14 mouse cellular contexts compared by ENCODE assay signal in the genomic region with DNA sequence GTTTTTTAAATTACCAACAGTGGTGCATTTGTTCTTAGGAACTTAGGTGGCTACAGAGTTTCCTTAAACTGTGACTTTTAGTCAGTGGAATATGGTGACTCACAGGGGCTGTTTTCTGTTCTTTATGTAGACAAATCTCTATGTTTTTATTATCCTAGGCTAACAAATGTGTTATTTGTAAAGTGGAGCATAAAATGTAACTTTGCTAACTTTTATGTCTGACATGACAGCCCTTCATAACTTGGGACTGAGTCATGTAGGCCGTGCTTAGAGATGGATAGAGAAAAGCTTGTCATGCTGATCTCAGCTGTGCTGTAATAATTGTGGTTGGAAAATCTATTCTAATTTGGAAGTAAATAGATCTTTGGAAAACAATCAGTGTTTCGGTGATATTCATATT. TPM values are rescaled to one million over a fixed set of nuclear protein-coding genes. Genes with fewer than 3 reads are reported as not detected.
"Had no signal": no experiment of that assay in that cellular context is flagged by ENCODE, and none has a peak within 500 bp of the region (broad histone marks: within the 10 kb centered on the region; RNA-seq: fewer than 3 reads in every experiment).

No protein-coding gene starts in this region.

- H3K4me3 ChIP-seq: midbrain, embryonic 10.5 days; midbrain, embryonic 13.5 days; neural tube, embryonic 12.5 days had no signal

- H3K27me3 ChIP-seq: midbrain, embryonic 13.5 days; neural tube, embryonic 12.5 days had no signal

- H3K9me3 ChIP-seq: midbrain, embryonic 10.5 days; midbrain, embryonic 13.5 days; neural tube, embryonic 12.5 days had no signal

- H3K4me2 ChIP-seq: lung, embryonic 14.5 days; midbrain, embryonic 13.5 days; neural tube, embryonic 12.5 days had no signal

- H3K9ac ChIP-seq: liver, embryonic 14.5 days; lung, embryonic 14.5 days; midbrain, embryonic 13.5 days; neural tube, embryonic 12.5 days had no signal

- H3K36me3 ChIP-seq: midbrain, embryonic 10.5 days; midbrain, embryonic 13.5 days; neural tube, embryonic 12.5 days had no signal

- H3K4me1 ChIP-seq: midbrain, embryonic 10.5 days; midbrain, embryonic 13.5 days; neural tube, embryonic 12.5 days had no signal

- H3K27ac ChIP-seq: liver, embryonic 14.5 days; midbrain, embryonic 10.5 days; midbrain, embryonic 13.5 days; neural tube, embryonic 12.5 days had no signal

- ATAC-seq: midbrain, embryonic 13.5 days; midbrain, embryonic 16.5 days had no signal

- DNase-seq: lung, adult 18-20 months; lung, embryonic 14.5 days; lung, postnatal 10 days; lung, postnatal 4 days; right cerebral cortex, postnatal 14 days; thymus, adult 18-20 months; thymus, postnatal 14 days; thymus, postnatal 36 days had no signal

RNA-seq across cellular contexts. Expression of a gene that starts 23.3 kb away (rescaled TPM):
- total RNA-seq: megakaryocyte-erythroid progenitor cell, adult 5-6 weeks had no signal
